Mouse (Mus musculus) embryonic fibroblast, embryonic 13.5 days (primary cell): Measurements from ENCODE around the gene Apba1.

ENCODE experiments used
- CTCF ChIP-seq: IDR thresholded peaks from 2 replicates; pipeline ENCODE4 v1.5.1; 2011; ENCODE audit warnings: mild to moderate bottlenecking, control low read depth, low read length, moderate library complexity, borderline replicate concordance; ENCODE audit not compliant: insufficient read depth
- POLR2A ChIP-seq: IDR thresholded peaks from 2 replicates; pipeline ENCODE4 v1.6.1; 2011; ENCODE audit warnings: low read depth, mild to moderate bottlenecking, control low read depth, low read length, moderate library complexity

- no peak for TF ChIP-seq CTCF
- TF ChIP-seq POLR2A: no peak
These were observed 105.3 kb downstream of the Apba1 start for GRCm38 (mm10) chr19:23863959-23864358.
